Mouse (Mus musculus): ENCODE results near the gene Olfr724. TPM values are rescaled to one million over a fixed set of nuclear protein-coding genes. Genes with fewer than 3 reads are reported as not detected.
"Not testable (repeated sequence)": the region's sequence is repeated elsewhere in the genome, so short reads cannot be mapped to it uniquely, and the experiment has no call there.

The Olfr724 gene
- not detected in 2 replicates for polyA plus RNA-seq (2015; fragmentation: Nextera tagmentation; extraction: Ambion mirVana)

DNA sequence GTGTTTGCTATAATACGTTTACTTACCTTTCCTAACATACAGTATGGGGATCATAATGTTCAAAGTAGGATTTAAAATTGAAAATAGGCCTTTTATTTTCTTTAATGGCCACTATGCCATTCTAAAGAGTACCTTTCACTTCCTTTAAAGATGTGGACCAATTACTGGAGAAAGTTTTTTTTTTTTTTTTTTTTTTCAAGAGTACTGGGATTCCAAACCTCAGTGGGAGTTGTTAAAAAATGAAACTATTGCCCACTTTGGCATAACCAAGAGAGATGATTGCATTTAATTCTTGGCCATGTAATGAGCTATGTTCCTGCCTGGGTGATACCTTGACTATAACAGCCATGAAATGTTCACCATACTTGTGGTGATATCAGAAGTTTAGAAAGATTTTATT lies at the start of gene Olfr724:
Olfr724 (minus strand) TSS at position 101 of the 400 bp plus-strand sequence.
- not testable (repeated sequence) for H3K9ac ChIP-seq; H3K4me3 ChIP-seq; H3K4me1 ChIP-seq; H3K27me3 ChIP-seq (replicated peaks); ATAC-seq (ENCODE audit: extremely low read depth, insufficient number of reproducible peaks, low FRiP score, low TSS enrichment); H3K27ac ChIP-seq (replicated peaks); H3K36me3 ChIP-seq; H3K4me2 ChIP-seq; H3K9me3 ChIP-seq
- WGBS, result 63% methylated on average over 1 of the region's 1 CpGs

DNA sequence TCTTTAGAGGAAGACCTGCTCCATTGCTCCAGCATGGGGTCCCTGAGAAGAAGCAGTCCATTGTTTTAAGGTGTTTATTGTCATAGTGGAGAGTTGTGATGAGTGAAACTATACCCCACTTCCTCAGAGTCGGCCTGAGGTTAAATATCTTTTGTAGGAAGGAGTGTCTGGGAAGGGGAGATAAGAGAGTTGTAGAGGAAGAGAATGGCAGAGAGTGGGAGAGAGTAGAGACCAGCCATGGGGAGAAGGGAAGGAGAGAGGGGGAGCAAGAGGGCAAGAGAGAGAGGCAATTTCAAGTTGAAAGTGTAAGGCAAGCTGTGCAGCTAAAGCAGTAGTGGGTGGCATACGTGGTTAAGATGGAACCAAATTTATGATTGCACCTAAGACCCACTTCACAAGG lies 7.2 kb downstream of the Olfr724 start:
- H3K9me3 ChIP-seq, result peaks cover 13% of the 10 kb centered on the region; the same call in 1 of the 2 replicates
- ATAC-seq (ENCODE audit: extremely low read depth, insufficient number of reproducible peaks, low FRiP score, low TSS enrichment), result no peak
- 30% methylated on average over 2 of the region's 2 CpGs for WGBS
- H3K4me1 ChIP-seq, result no peaks in the 10 kb centered on the region
- no peak overlapping the region for H3K9ac ChIP-seq
- no peaks in the 10 kb centered on the region for H3K36me3 ChIP-seq
- H3K27ac ChIP-seq (replicated peaks), result no peak overlapping the region
- no peak overlapping the region for H3K4me2 ChIP-seq
- no peaks in the 10 kb centered on the region for H3K27me3 ChIP-seq (replicated peaks)
- H3K4me3 ChIP-seq, result no peak overlapping the region

DNA sequence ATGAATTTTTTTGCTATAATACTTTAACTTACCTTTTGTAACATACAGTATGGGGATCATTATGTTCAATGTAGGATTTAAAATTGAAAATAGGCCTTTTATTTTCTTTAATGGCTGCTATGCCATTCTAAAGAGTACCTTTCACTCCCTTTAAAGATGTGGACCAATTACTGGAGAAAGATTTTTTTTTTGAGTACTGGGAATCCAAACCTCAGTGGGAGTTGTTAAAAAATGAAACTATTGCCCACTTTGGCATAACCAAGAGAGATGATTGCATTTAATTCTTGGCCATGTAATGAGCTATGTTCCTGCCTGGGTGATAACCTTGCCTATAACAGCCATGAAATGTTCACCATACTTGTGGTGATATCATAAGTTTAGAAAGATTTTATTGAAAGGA lies 31.4 kb downstream of the Olfr724 start, which contains the start of gene Olfr723:
Olfr723 (minus strand) TSS at position 101 of the 400 bp plus-strand sequence.
- not testable (repeated sequence) for H3K36me3 ChIP-seq; ATAC-seq (ENCODE audit: extremely low read depth, insufficient number of reproducible peaks, low FRiP score, low TSS enrichment); H3K4me2 ChIP-seq; H3K9me3 ChIP-seq; H3K9ac ChIP-seq; H3K27ac ChIP-seq (replicated peaks); H3K4me1 ChIP-seq; H3K4me3 ChIP-seq; H3K27me3 ChIP-seq (replicated peaks)

Other genes with a start within 250 kb of the Olfr724 start
- 57.5 and 62.7 TPM in 2 replicates for gene Armh4, start 179.9 kb downstream of the Olfr724 start, polyA plus RNA-seq (2015; fragmentation: Nextera tagmentation; extraction: Ambion mirVana)
- not detected in 2 replicates for gene Olfr722, start 61.3 kb downstream of the Olfr724 start, polyA plus RNA-seq (2015; fragmentation: Nextera tagmentation; extraction: Ambion mirVana)
- not detected in 2 replicates for gene Olfr723, start 31.5 kb downstream of the Olfr724 start, polyA plus RNA-seq (2015; fragmentation: Nextera tagmentation; extraction: Ambion mirVana)
- not detected in 2 replicates for gene Olfr725, start 77.1 kb upstream of the Olfr724 start, polyA plus RNA-seq (2015; fragmentation: Nextera tagmentation; extraction: Ambion mirVana)
- gene Olfr726, start 127.7 kb upstream of the Olfr724 start, polyA plus RNA-seq (2015; fragmentation: Nextera tagmentation; extraction: Ambion mirVana), result not detected in 2 replicates
- gene Olfr727, start 159.9 kb upstream of the Olfr724 start, polyA plus RNA-seq (2015; fragmentation: Nextera tagmentation; extraction: Ambion mirVana), result not detected in 2 replicates
- gene Olfr728, start 179.4 kb upstream of the Olfr724 start, polyA plus RNA-seq (2015; fragmentation: Nextera tagmentation; extraction: Ambion mirVana), result not detected in 2 replicates
- gene Olfr729, start 189.6 kb upstream of the Olfr724 start, polyA plus RNA-seq (2015; fragmentation: Nextera tagmentation; extraction: Ambion mirVana), result not detected in 2 replicates
- not detected in 2 replicates for gene Olfr730, start 224.9 kb upstream of the Olfr724 start, polyA plus RNA-seq (2015; fragmentation: Nextera tagmentation; extraction: Ambion mirVana)